Mouse (Mus musculus): Measurements from ENCODE around the gene Agr3. TPM values are rescaled to one million over a fixed set of nuclear protein-coding genes. Genes with fewer than 3 reads are reported as not detected.

Gene Agr3
- polyA plus RNA-seq, 1 experiment from 2014 or later, result not detected

GRCm38 (mm10) chr12:35915813-35916212, 9.6 kb upstream of the Agr3 start:
- Histone ChIP-seq H3K4me1 (replicated peaks; ENCODE audit: control insufficient read depth, insufficient read depth, low read length) (no peaks in the 10 kb centered on the region), H3K9ac (ENCODE audit: low read depth, low read length) (no peak overlapping the region), H3K9me3 (ENCODE audit: control insufficient read depth, low read length) (no peaks in the 10 kb centered on the region), H3K4me3 (ENCODE audit: low read depth, low read length) (no peak overlapping the region), H3K27ac (ENCODE audit: low read depth, low read length) (no peak overlapping the region), H3K36me3 (ENCODE audit: control insufficient read depth, insufficient read depth, low read length) (no peaks in the 10 kb centered on the region), H3K27me3 (replicated peaks; ENCODE audit: control insufficient read depth, insufficient read depth, low read length) (no peaks in the 10 kb centered on the region), H3K4me2 (no peak overlapping the region)
- ATAC-seq (replicated peaks; ENCODE audit: low FRiP score) (no peak), DNase-seq (ENCODE audit: low spot score) (no peak)

GRCm38 (mm10) chr12:35916467-35916866, 9.0 kb upstream of the Agr3 start:
- Histone ChIP-seq H3K4me1 (replicated peaks; ENCODE audit: control insufficient read depth, insufficient read depth, low read length) (no peaks in the 10 kb centered on the region), H3K27ac (ENCODE audit: low read depth, low read length) (no peak overlapping the region), H3K4me2 (no peak overlapping the region), H3K36me3 (ENCODE audit: control insufficient read depth, insufficient read depth, low read length) (no peaks in the 10 kb centered on the region), H3K27me3 (replicated peaks; ENCODE audit: control insufficient read depth, insufficient read depth, low read length) (no peaks in the 10 kb centered on the region), H3K4me3 (ENCODE audit: low read depth, low read length) (no peak overlapping the region), H3K9me3 (ENCODE audit: control insufficient read depth, low read length) (no peaks in the 10 kb centered on the region), H3K9ac (ENCODE audit: low read depth, low read length) (no peak overlapping the region)
- WGBS, result 84% methylated on average over 1 of the region's 1 CpGs
- no peak for ATAC-seq (replicated peaks; ENCODE audit: low FRiP score)
- no peak for DNase-seq (ENCODE audit: low spot score)

- H3K4me3 ChIP-seq (ENCODE audit: low read depth, low read length), result no peak overlapping the region
- no peaks in the 10 kb centered on the region for H3K9me3 ChIP-seq (ENCODE audit: control insufficient read depth, low read length)
- no peak overlapping the region for H3K4me2 ChIP-seq
- H3K27me3 ChIP-seq (replicated peaks; ENCODE audit: control insufficient read depth, insufficient read depth, low read length), result no peaks in the 10 kb centered on the region
- H3K36me3 ChIP-seq (ENCODE audit: control insufficient read depth, insufficient read depth, low read length), result no peaks in the 10 kb centered on the region
- H3K9ac ChIP-seq (ENCODE audit: low read depth, low read length), result no peak overlapping the region
- H3K27ac ChIP-seq (ENCODE audit: low read depth, low read length), result no peak overlapping the region
- DNase-seq (ENCODE audit: low spot score), result no peak
- WGBS, result 63% methylated on average over 1 of the region's 1 CpGs
- H3K4me1 ChIP-seq (replicated peaks; ENCODE audit: control insufficient read depth, insufficient read depth, low read length), result no peaks in the 10 kb centered on the region
- ATAC-seq (replicated peaks; ENCODE audit: low FRiP score), result no peak
Observed at GRCm38 (mm10) chr12:35918031-35918430, 7.4 kb upstream of the Agr3 start.

- DNase-seq (ENCODE audit: low spot score), result no peak
- no peak for ATAC-seq (replicated peaks; ENCODE audit: low FRiP score)
- Histone ChIP-seq H3K4me1 (replicated peaks; ENCODE audit: control insufficient read depth, insufficient read depth, low read length) (no peaks in the 10 kb centered on the region), H3K9me3 (ENCODE audit: control insufficient read depth, low read length) (no peaks in the 10 kb centered on the region), H3K27ac (ENCODE audit: low read depth, low read length) (no peak overlapping the region), H3K4me3 (ENCODE audit: low read depth, low read length) (no peak overlapping the region), H3K36me3 (ENCODE audit: control insufficient read depth, insufficient read depth, low read length) (no peaks in the 10 kb centered on the region), H3K9ac (ENCODE audit: low read depth, low read length) (no peak overlapping the region), H3K27me3 (replicated peaks; ENCODE audit: control insufficient read depth, insufficient read depth, low read length) (no peaks in the 10 kb centered on the region), H3K4me2 (no peak overlapping the region)
- WGBS, result 53% methylated on average over 2 of the region's 2 CpGs
Observed at GRCm38 (mm10) chr12:35927804-35928203, 2.4 kb downstream of the Agr3 start.

- no peaks in the 10 kb centered on the region for H3K36me3 ChIP-seq (ENCODE audit: control insufficient read depth, insufficient read depth, low read length)
- DNase-seq (ENCODE audit: low spot score) (no peak), ATAC-seq (replicated peaks; ENCODE audit: low FRiP score) (peak; percentile 47)
Observed at GRCm38 (mm10) chr12:35932816-35933215, 7.4 kb downstream of the Agr3 start.

GRCm38 (mm10) chr12:35951757-35952156, 26.3 kb downstream of the Agr3 start:
- no peak for ATAC-seq (replicated peaks; ENCODE audit: low FRiP score)
- 67% methylated on average over 1 of the region's 1 CpGs for WGBS
- no peaks in the 10 kb centered on the region for H3K4me1 ChIP-seq (replicated peaks; ENCODE audit: control insufficient read depth, insufficient read depth, low read length)
- H3K4me2 ChIP-seq, result no peak overlapping the region
- no peak overlapping the region for H3K27ac ChIP-seq (ENCODE audit: low read depth, low read length)
- H3K9me3 ChIP-seq (ENCODE audit: control insufficient read depth, low read length), result no peaks in the 10 kb centered on the region
- H3K9ac ChIP-seq (ENCODE audit: low read depth, low read length), result no peak overlapping the region
- no peak overlapping the region for H3K4me3 ChIP-seq (ENCODE audit: low read depth, low read length)
- H3K27me3 ChIP-seq (replicated peaks; ENCODE audit: control insufficient read depth, insufficient read depth, low read length), result no peaks in the 10 kb centered on the region
- DNase-seq (ENCODE audit: low spot score), result no peak
- no peaks in the 10 kb centered on the region for H3K36me3 ChIP-seq (ENCODE audit: control insufficient read depth, insufficient read depth, low read length)

More at GRCm38 (mm10) chr12:35932816-35933215, 7.4 kb downstream of the Agr3 start:
- Histone ChIP-seq H3K27me3 (replicated peaks; ENCODE audit: control insufficient read depth, insufficient read depth, low read length) (no peaks in the 10 kb centered on the region), H3K9ac (ENCODE audit: low read depth, low read length) (no peak overlapping the region), H3K4me1 (replicated peaks; ENCODE audit: control insufficient read depth, insufficient read depth, low read length) (no peaks in the 10 kb centered on the region), H3K4me2 (no peak overlapping the region), H3K4me3 (ENCODE audit: low read depth, low read length) (no peak overlapping the region), H3K9me3 (ENCODE audit: control insufficient read depth, low read length) (no peaks in the 10 kb centered on the region), H3K27ac (ENCODE audit: low read depth, low read length) (no peak overlapping the region)

GRCm38 (mm10) chr12:35957235-35957634, 31.8 kb downstream of the Agr3 start:
- WGBS, result 67% methylated on average over 2 of the region's 2 CpGs
- Histone ChIP-seq H3K4me1 (replicated peaks; ENCODE audit: control insufficient read depth, insufficient read depth, low read length) (no peaks in the 10 kb centered on the region), H3K4me2 (no peak overlapping the region), H3K27me3 (replicated peaks; ENCODE audit: control insufficient read depth, insufficient read depth, low read length) (no peaks in the 10 kb centered on the region), H3K9ac (ENCODE audit: low read depth, low read length) (no peak overlapping the region), H3K27ac (ENCODE audit: low read depth, low read length) (no peak overlapping the region), H3K9me3 (ENCODE audit: control insufficient read depth, low read length) (no peaks in the 10 kb centered on the region), H3K36me3 (ENCODE audit: control insufficient read depth, insufficient read depth, low read length) (no peaks in the 10 kb centered on the region), H3K4me3 (ENCODE audit: low read depth, low read length) (no peak overlapping the region)
- no peak for ATAC-seq (replicated peaks; ENCODE audit: low FRiP score)
- DNase-seq (ENCODE audit: low spot score), result no peak

- Histone ChIP-seq H3K36me3 (ENCODE audit: control insufficient read depth, insufficient read depth, low read length) (no peaks in the 10 kb centered on the region), H3K9ac (ENCODE audit: low read depth, low read length) (no peak overlapping the region), H3K27me3 (replicated peaks; ENCODE audit: control insufficient read depth, insufficient read depth, low read length) (no peaks in the 10 kb centered on the region), H3K9me3 (ENCODE audit: control insufficient read depth, low read length) (no peaks in the 10 kb centered on the region), H3K27ac (ENCODE audit: low read depth, low read length) (no peak overlapping the region), H3K4me1 (replicated peaks; ENCODE audit: control insufficient read depth, insufficient read depth, low read length) (peaks cover 4% of the 10 kb centered on the region), H3K4me3 (ENCODE audit: low read depth, low read length) (no peak overlapping the region), H3K4me2 (peak overlapping the region; percentile 37; the same call in 1 of the 2 replicates)
- ATAC-seq (replicated peaks; ENCODE audit: low FRiP score), result peak; percentile 82
- 41% methylated on average over 7 of the region's 7 CpGs for WGBS
- no peak for DNase-seq (ENCODE audit: low spot score)
Observed at GRCm38 (mm10) chr12:35966098-35966767, 40.8 kb downstream of the Agr3 start.

GRCm38 (mm10) chr12:35966768-35967141, 41.3 kb downstream of the Agr3 start:
- Histone ChIP-seq H3K36me3 (ENCODE audit: control insufficient read depth, insufficient read depth, low read length) (no peaks in the 10 kb centered on the region), H3K27me3 (replicated peaks; ENCODE audit: control insufficient read depth, insufficient read depth, low read length) (no peaks in the 10 kb centered on the region), H3K4me2 (no peak overlapping the region), H3K4me3 (ENCODE audit: low read depth, low read length) (no peak overlapping the region), H3K9me3 (ENCODE audit: control insufficient read depth, low read length) (no peaks in the 10 kb centered on the region), H3K4me1 (replicated peaks; ENCODE audit: control insufficient read depth, insufficient read depth, low read length) (peaks cover 4% of the 10 kb centered on the region), H3K9ac (ENCODE audit: low read depth, low read length) (no peak overlapping the region), H3K27ac (ENCODE audit: low read depth, low read length) (no peak overlapping the region)
- ATAC-seq (replicated peaks; ENCODE audit: low FRiP score) (no peak), DNase-seq (ENCODE audit: low spot score) (no peak)
- 68% methylated on average over 7 of the region's 7 CpGs for WGBS

Data from liver, embryonic 11.5 days (tissue).